Mouse (Mus musculus) midbrain, embryonic 15.5 days (tissue): ENCODE measurements around the gene Tns1. TPM values are rescaled to one million over a fixed set of nuclear protein-coding genes. Genes with fewer than 3 reads are reported as not detected.

ENCODE experiments used
- ATAC-seq: fragments of 200-750 bp; cut with Nextera tagmentation; replicated peaks from 2 replicates; pipeline ENCODE4 v1.8.0; 2017; ENCODE audit warnings: moderate TSS enrichment
- H3K27ac ChIP-seq: fragments of 300-500 bp; sonication (generic); 2 replicates; pipeline ENCODE4 v1.5.1; 2015; ENCODE audit warnings: mild to moderate bottlenecking, inconsistent platforms
- H3K27me3 ChIP-seq: fragments of 300-500 bp; sonication (generic); replicated peaks from 2 replicates; pipeline ENCODE4 v1.6.1; 2015; ENCODE audit warnings: inconsistent platforms
- H3K36me3 ChIP-seq: fragments of 300-500 bp; sonication (generic); replicated peaks from 2 replicates; pipeline ENCODE4 v1.6.1; 2015; ENCODE audit warnings: inconsistent platforms
- H3K4me1 ChIP-seq: fragments of 300-500 bp; sonication (generic); 2 replicates; pipeline ENCODE4 v1.6.1; 2015; ENCODE audit warnings: inconsistent platforms
- H3K4me2 ChIP-seq: fragments of 300-500 bp; sonication (generic); 2 replicates; pipeline ENCODE4 v1.6.1; 2015; ENCODE audit warnings: inconsistent platforms, mild to moderate bottlenecking, moderate library complexity
- H3K4me3 ChIP-seq: fragments of 300-500 bp; sonication (generic); 2 replicates; pipeline ENCODE4 v1.5.1; 2015; ENCODE audit warnings: mild to moderate bottlenecking, inconsistent platforms
- H3K9ac ChIP-seq: fragments of 300-500 bp; sonication (generic); 2 replicates; pipeline ENCODE4 v1.6.1; 2015; ENCODE audit warnings: mild to moderate bottlenecking, inconsistent platforms
- H3K9me3 ChIP-seq: fragments of 300-500 bp; sonication (generic); 2 replicates; pipeline ENCODE4 v1.6.1; 2016; ENCODE audit warnings: inconsistent platforms
- WGBS: fragments of 180-500 bp; shearing (Covaris S2); methylation state at CpG from one replicate; pipeline ENCODE4 v1.1.7; 2015; ENCODE audit warnings: mixed read lengths; 5-methylcytosine and 5-hydroxymethylcytosine counted together
- polyA plus RNA-seq: library from polyadenylated mRNA; unstranded; fragments of >200 nt; fragmentation: Nextera tagmentation; extraction: Ambion mirVana; gene quantifications from 2 replicates; pipeline ENCODE4 v1.2.1, GENCODE M21; 2015

The Tns1 gene
- polyA plus RNA-seq, 1 experiment from 2014 or later, result 15.2 TPM

DNA sequence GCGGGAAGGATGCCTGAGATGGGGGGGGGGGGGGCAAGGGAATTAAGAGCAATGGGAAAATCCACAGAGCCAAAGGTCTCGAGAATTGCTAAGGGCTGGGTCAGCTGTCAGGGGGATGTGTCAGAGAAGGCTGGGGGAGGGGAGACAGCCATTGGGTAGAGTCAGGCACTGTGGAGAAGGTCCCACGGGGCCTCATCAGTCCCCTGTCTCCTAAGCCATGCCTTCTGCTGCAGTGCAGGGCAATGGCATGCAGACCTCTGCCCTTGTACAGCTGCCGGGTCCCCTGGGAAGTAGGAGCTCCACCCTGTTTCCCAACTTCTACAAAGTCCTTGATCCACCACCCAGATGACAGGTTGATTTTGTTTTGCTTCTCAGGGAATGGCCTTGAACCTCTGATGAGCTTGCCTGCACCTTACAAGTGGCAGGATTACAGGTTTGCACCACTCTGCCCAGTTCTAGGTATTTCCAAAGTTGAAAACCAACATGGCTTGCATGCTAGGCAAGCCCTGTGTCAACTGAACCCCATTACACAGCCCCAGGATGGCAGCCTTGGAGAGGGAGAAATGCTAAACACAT lies 98.5 kb downstream of the Tns1 start:
- H3K4me1 ChIP-seq, result peaks cover 13% of the 10 kb centered on the region
- H3K9me3 ChIP-seq, result no peaks in the 10 kb centered on the region
- WGBS, result 50% methylated on average over 4 of the region's 4 CpGs
- no peak for ATAC-seq
- no peaks in the 10 kb centered on the region for H3K36me3 ChIP-seq
- H3K27ac ChIP-seq, result no peak overlapping the region
- no peaks in the 10 kb centered on the region for H3K27me3 ChIP-seq
- H3K4me3 ChIP-seq, result no peak overlapping the region
- no peak overlapping the region for H3K9ac ChIP-seq
- no peak overlapping the region for H3K4me2 ChIP-seq

DNA sequence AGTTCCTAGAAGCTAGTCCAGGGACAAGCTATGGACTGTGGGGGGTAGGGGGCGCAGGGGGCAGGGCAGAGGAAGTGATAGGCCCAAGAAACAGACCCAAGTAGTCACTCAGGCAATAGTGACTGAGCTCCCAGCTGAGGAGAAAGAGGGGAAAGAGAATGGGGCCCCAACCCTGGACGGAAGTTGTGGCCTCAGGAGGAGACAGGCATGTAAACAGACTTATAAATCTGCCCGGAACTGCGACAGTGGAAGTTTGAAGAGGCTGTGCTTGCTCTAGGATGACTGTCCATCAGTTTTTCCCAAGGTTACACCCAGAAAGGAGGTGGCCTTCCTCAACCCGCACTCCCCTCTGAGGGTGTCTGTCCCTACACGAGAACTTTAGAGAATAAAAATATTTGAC lies 99.0 kb downstream of the Tns1 start:
- H3K27ac ChIP-seq, result no peak overlapping the region

DNA sequence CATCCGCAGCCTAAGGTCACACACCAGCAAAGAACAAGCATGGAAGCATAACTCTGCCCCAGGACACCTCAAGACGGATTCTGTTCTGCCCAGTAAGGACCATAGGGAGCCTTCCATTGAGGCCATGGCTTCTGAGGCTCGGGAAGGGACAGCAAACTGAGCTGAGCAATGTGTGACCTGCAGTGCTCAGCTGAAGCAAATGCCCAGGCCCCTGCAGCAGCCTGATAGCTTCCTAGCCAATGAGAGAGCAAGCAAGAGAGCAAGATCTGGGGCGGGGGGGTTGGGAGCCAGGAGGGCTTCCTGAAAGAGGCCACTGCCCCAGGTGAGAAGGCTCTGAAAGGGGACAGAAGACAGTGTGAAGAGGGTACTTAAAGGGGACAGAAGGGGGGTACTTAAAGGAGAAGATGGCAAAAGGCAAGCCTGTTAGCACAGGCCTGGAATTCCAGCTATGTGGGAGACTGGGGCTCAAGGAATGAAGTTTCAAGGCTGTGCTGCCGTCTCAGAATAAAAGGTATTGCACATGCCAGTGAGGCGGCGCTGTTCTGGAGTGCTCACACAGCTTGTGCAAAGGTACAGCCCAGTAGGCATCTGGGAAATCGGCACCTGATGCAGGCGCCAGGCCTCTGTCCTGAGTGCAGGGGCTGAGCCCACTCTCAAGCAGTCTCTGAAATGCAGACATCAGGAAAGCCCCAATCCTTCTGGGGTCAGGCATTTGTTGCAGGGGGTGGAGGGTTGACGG lies 99.6 kb downstream of the Tns1 start:
- 63% methylated on average over 10 of the region's 10 CpGs for WGBS
- H3K9ac ChIP-seq, result no peak overlapping the region
- ATAC-seq, result no peak
- no peak overlapping the region for H3K4me2 ChIP-seq
- no peaks in the 10 kb centered on the region for H3K9me3 ChIP-seq
- H3K36me3 ChIP-seq, result no peaks in the 10 kb centered on the region
- H3K27me3 ChIP-seq, result no peaks in the 10 kb centered on the region
- H3K27ac ChIP-seq, result no peak overlapping the region
- peaks cover 13% of the 10 kb centered on the region for H3K4me1 ChIP-seq
- H3K4me3 ChIP-seq, result no peak overlapping the region

More for the DNA sequence above, 99.0 kb downstream of the Tns1 start:
- Histone ChIP-seq H3K4me2 (no peak overlapping the region), H3K4me1 (peaks cover 13% of the 10 kb centered on the region), H3K4me3 (no peak overlapping the region), H3K36me3 (no peaks in the 10 kb centered on the region), H3K9me3 (no peaks in the 10 kb centered on the region), H3K9ac (no peak overlapping the region), H3K27me3 (no peaks in the 10 kb centered on the region)
- ATAC-seq, result no peak
- WGBS, result 62% methylated on average over 6 of the region's 6 CpGs

DNA sequence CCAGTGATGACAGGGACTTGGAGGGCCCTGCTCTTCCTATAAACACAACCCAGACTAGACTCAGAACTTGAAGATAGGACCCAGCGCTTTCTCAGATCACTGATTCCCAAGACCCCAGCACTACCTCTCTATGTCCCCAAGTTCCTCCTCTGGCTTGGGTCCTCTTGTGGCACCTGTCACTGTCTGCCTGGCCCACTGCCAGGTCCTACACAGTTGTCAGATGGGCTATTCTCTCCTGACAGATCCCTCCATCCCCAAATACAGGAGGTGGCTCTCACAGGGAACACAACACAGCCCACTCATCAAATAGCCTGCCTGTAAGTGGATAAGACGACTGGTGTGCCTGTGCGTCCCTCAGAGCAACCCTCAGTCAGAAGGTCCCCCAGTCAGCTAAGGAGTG lies 101.3 kb downstream of the Tns1 start:
- H3K4me1 ChIP-seq, result peaks cover 11% of the 10 kb centered on the region
- no peak overlapping the region for H3K4me2 ChIP-seq
- no peak overlapping the region for H3K9ac ChIP-seq
- no peak overlapping the region for H3K27ac ChIP-seq
- H3K9me3 ChIP-seq, result no peaks in the 10 kb centered on the region
- H3K27me3 ChIP-seq, result no peaks in the 10 kb centered on the region
- no peak for ATAC-seq
- no peak overlapping the region for H3K4me3 ChIP-seq
- WGBS, result 82% methylated on average over 3 of the region's 3 CpGs
- no peaks in the 10 kb centered on the region for H3K36me3 ChIP-seq

DNA sequence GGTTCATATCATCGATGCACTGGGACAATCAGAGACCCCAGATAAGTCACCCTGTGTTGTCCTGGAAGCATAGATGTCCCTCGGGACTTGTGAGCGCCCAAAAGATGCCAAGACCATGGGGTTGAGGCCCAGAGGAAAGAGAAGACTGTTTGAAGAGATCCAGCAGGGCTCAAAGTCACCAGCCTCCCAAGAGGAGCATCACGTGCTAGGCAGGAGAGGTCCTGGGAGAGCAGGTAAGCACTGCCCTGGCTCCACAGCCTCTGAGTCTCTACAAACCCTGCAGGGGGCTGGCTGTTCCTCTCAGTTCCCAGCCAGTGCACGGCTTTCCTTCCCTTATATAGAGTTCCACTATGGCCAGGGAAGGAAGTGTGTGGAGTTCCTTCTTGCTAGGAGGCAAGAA lies 101.7 kb downstream of the Tns1 start:
- Histone ChIP-seq H3K9me3 (no peaks in the 10 kb centered on the region), H3K27me3 (no peaks in the 10 kb centered on the region)

DNA sequence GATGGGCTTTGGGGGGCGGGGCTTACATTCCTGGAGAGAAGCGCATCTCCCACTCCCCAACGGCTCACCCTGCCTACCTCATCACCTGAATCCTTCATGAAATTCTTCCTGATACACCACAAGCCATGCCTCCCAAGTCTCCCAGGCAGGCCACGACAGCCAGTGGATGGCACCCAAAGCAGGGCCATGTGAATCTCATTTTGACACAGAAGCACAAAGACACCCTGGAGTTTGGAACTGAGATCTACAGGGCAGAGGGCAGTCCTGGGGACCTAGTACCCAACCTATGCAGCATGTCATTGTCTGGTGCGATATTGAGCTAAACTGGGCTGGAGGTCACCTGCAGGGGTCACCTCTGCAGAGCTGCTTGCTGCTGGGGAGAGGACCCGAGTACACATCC lies 104.0 kb downstream of the Tns1 start:
- no peak for ATAC-seq
- H3K4me3 ChIP-seq, result no peak overlapping the region
- no peak overlapping the region for H3K9ac ChIP-seq
- no peak overlapping the region for H3K4me2 ChIP-seq
- H3K27ac ChIP-seq, result no peak overlapping the region
- no peaks in the 10 kb centered on the region for H3K9me3 ChIP-seq
- no peaks in the 10 kb centered on the region for H3K36me3 ChIP-seq
- no peaks in the 10 kb centered on the region for H3K4me1 ChIP-seq
- 80% methylated on average over 6 of the region's 6 CpGs for WGBS
- H3K27me3 ChIP-seq, result no peaks in the 10 kb centered on the region

More for the DNA sequence above, 101.7 kb downstream of the Tns1 start:
- Histone ChIP-seq H3K36me3 (no peaks in the 10 kb centered on the region), H3K4me3 (no peak overlapping the region), H3K9ac (no peak overlapping the region), H3K4me2 (no peak overlapping the region), H3K27ac (no peak overlapping the region), H3K4me1 (peaks cover 7% of the 10 kb centered on the region)
- 78% methylated on average over 5 of the region's 5 CpGs for WGBS
- no peak for ATAC-seq

DNA sequence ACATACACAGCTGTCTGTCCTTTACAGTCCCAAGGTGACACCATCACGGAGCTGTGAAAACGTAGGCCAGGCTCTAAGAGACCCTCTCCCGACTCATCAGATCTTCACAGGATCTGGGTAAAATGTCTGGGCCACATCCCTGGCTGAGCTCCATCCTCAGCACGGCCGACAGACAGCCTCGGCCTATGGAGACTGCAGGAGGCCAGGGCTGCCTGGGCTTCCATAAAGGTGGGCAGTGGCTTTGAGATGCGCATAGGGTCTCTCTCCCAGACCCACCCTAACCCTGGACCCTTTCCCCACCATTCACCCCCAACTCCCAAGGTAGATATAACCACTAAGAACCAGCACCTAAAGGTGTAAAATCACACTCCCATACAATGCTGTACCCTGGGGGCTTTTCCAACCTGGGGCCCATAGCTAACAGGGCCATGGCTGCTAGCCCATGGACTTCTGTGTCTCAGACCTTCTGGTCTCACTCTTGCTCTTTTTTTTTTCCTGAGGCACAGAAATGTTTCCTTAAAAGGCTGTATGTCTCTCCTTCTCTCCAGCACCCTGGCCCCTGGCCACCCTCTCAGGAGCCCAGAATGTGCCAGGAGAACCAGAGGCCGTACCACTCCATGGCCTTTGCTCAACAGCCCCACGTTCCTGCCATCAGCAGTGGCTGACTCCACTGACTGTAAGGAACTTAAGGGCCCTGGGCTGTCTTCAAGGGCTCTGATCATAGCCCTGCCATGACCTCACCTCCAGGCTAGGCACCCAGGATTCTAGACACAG lies 106.7 kb downstream of the Tns1 start:
- H3K4me3 ChIP-seq, result no peak overlapping the region
- no peak overlapping the region for H3K4me2 ChIP-seq
- no peak overlapping the region for H3K27ac ChIP-seq
- 88% methylated on average over 9 of the region's 9 CpGs for WGBS
- no peaks in the 10 kb centered on the region for H3K4me1 ChIP-seq
- no peaks in the 10 kb centered on the region for H3K36me3 ChIP-seq
- no peaks in the 10 kb centered on the region for H3K9me3 ChIP-seq
- ATAC-seq, result no peak
- no peaks in the 10 kb centered on the region for H3K27me3 ChIP-seq
- no peak overlapping the region for H3K9ac ChIP-seq

DNA sequence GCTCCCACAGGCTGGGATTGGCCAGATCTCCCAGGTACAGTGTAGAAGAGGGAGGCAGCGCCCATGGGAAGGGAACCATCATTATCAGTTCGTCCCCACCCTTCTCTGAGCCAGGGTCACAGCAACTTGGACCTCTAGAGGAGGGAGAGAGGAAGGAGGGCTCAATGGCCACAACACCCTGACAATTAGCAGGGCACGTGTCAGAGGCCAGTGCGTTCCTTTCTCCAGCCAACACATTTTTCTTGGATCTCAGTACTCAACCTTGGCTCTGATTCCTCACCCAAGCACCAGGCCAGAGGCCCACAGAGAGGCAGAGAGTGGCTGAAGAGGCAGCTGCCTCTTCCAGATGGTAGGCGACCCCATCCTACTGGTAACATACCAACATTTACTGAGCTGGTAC lies 107.6 kb downstream of the Tns1 start:
- Histone ChIP-seq H3K9ac (no peak overlapping the region), H3K27ac (no peak overlapping the region), H3K4me3 (no peak overlapping the region), H3K4me1 (no peaks in the 10 kb centered on the region), H3K4me2 (no peak overlapping the region), H3K36me3 (no peaks in the 10 kb centered on the region), H3K27me3 (no peaks in the 10 kb centered on the region), H3K9me3 (no peaks in the 10 kb centered on the region)
- WGBS, result 87% methylated on average over 5 of the region's 5 CpGs
- no peak for ATAC-seq

DNA sequence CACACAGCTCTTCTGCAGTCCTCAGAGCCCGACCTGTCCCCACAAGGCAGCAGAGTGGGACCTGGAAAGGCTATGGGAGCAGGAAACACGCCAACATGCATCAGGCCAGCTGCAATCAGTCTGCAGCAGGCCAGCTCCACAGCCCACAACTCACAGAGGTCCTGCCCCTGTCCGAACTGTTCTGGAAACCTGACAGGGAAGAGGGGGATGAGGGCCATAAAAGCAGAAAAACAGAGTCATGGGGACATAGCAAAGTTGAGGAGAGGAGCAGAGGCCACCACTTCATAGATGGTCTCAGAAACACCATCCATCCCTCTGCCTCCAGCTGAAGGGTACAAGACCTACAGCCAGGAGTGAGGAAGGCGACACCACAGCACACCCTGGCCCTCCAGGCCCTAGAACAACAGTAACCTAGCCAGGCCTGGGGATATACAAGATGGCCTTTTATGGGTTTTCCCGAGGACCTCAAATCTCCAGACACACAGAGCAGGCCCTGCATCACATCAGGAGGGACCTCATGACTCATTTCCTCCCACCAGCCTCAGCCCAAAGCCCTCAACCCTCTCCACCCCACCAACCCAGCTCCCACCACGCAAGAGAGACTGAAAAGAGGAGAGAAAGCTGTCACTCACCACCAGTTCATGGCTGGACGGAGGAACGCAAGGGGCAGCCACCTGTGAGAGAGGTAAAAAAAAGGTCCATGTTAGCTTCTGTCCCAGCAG lies 108.6 kb downstream of the Tns1 start:
- no peaks in the 10 kb centered on the region for H3K27me3 ChIP-seq
- no peak for ATAC-seq
- H3K36me3 ChIP-seq, result no peaks in the 10 kb centered on the region
- H3K9ac ChIP-seq, result no peak overlapping the region
- H3K4me1 ChIP-seq, result no peaks in the 10 kb centered on the region
- H3K4me3 ChIP-seq, result no peak overlapping the region
- no peaks in the 10 kb centered on the region for H3K9me3 ChIP-seq
- H3K4me2 ChIP-seq, result no peak overlapping the region
- H3K27ac ChIP-seq, result no peak overlapping the region
- WGBS, result 81% methylated on average over 8 of the region's 8 CpGs

DNA sequence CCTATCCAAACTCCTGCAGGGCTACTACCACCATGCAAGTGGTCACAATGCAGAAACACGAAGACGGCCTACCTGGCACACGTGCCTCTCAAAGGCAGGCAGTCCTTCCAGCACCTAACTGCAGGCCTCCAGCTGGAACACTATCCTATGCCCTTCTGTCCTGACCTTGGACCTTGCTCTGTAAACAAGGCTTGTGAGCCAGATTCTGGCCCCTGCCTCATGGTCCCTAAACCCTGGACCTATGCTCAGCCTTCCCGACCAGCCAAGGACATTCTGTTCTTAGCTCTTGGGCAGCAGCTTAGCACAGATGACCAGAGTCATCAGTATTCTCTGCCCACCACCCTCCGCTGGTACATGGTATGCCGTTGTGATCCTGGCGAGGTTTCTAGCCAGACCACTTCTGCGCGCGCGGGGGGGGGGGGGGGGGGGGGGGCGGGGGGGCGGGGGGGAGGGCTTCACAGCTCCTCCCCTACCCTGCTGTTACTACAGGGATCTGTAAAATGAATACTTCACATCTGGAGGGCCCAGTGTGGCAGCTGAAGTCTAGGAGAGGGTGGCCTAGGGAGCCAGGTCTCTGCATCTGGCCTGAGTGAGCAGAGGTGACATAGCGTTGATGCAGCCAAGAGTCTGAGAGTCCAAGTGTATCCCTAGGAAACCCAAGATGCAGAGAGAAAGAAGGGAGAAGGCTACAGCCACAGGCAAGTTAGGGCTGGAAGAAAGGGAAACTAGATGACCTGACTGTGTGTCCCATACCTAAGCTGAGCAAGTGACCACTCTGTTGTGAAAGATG lies 109.5 kb downstream of the Tns1 start:
- H3K36me3 ChIP-seq, result no peaks in the 10 kb centered on the region
- H3K9me3 ChIP-seq, result no peaks in the 10 kb centered on the region
- WGBS, result 73% methylated on average over 9 of the region's 14 CpGs
- H3K4me2 ChIP-seq, result no peak overlapping the region
- no peak overlapping the region for H3K9ac ChIP-seq
- no peak for ATAC-seq
- H3K4me3 ChIP-seq, result no peak overlapping the region
- no peaks in the 10 kb centered on the region for H3K27me3 ChIP-seq
- no peaks in the 10 kb centered on the region for H3K4me1 ChIP-seq
- H3K27ac ChIP-seq, result no peak overlapping the region

DNA sequence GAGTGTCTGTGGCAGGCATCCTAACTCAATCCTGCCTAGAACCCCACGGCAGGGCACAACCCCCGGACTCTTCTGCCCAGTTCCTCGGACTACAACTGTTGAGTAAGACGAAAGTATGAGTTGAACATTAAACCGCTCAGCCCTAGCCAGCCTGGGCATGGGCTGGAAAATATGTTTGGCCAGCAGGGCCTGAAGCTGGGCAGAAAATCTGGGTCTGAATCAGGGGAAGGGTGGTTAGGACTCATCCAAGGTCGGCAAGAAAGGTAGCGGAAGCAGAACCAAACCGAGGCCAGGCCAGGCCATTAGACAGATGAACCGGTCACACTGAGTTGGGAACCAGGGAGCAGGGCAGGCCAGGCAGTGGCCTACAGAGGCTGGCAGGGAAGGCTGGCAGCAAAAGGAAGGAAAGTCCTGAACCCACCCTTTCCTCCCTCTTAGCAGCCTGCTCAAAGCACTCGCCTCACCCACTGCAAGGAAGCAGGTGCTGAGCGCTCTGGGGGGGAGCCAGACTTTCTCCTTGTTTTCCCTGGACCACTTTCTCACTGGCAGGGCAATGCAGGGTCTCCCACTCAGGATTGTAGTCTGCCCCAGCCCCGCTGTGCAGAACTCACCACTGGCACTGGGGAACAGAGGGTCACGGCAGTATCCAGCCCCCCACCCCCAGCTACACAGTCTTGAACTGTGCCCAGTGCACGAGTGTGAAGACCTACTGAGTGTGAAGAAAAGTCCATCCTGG lies 110.8 kb downstream of the Tns1 start:
- Histone ChIP-seq H3K27ac (no peak overlapping the region), H3K27me3 (no peaks in the 10 kb centered on the region), H3K9me3 (no peaks in the 10 kb centered on the region), H3K9ac (no peak overlapping the region), H3K4me1 (no peaks in the 10 kb centered on the region), H3K4me2 (no peak overlapping the region), H3K36me3 (no peaks in the 10 kb centered on the region), H3K4me3 (no peak overlapping the region)
- ATAC-seq, result no peak
- 88% methylated on average over 14 of the region's 14 CpGs for WGBS
